Mouse (Mus musculus) testis, adult 2 months (tissue): ENCODE measurements around the gene Gm5678.

Source experiments
- CTCF ChIP-seq: fragments of 200-500 bp; IDR thresholded peaks from 2 replicates; pipeline ENCODE4 v1.5.1; 2012; ENCODE audit warnings: low read depth, mild to moderate bottlenecking, inconsistent platforms, low read length, moderate library complexity; ENCODE audit not compliant: control insufficient read depth, insufficient read depth, insufficient replicate concordance
- POLR2A ChIP-seq: fragments of 200-500 bp; IDR thresholded peaks from 2 replicates; pipeline ENCODE4 v1.6.1; 2012; ENCODE audit warnings: low read depth, mild to moderate bottlenecking, inconsistent platforms, low read length, moderate library complexity; ENCODE audit not compliant: control insufficient read depth

- TF ChIP-seq CTCF: no peak
- no peak for TF ChIP-seq POLR2A
These were observed 33.4 kb upstream of the Gm5678 start for GRCm38 (mm10) chr16:93594448-93594847.
